Mouse (Mus musculus): ENCODE results near the gene Tomm5.
"Not testable (repeated sequence)": the region's sequence is repeated elsewhere in the genome, so short reads cannot be mapped to it uniquely, and the experiment has no call there.

Tomm5 gene

DNA sequence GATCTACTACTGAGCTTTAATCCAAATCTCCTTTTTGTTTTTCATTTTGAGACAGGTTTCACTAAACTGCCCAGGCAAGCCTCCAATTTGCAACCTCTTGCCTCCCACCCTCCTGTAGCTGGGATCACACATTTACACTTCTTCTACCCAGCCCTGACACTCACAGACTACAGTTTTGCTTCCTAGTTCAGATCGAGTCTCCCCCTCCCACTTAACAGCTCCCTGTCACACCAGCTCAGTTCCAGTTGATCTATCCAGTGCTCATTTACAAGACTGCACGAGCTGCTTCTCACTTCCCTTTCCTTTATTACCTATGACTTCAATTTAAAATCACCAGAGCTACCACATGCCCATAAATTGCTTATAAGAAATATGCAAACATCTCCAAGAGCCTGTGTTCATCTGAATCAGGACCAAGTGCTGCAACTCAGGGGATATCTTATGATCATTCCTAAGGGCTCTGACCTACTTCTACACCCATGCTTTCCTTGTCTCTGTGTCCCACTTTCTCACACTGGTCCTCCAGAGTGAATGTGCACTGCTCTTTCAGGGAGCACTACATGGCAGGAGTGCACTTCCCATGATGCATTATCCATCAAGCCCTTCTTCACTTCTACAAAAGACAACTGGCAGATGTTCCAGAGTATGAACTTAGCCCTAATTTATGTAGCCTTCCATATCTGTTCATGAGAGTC lies 41.7 kb downstream of the Tomm5 start:
- DNase-seq: no peak

DNA sequence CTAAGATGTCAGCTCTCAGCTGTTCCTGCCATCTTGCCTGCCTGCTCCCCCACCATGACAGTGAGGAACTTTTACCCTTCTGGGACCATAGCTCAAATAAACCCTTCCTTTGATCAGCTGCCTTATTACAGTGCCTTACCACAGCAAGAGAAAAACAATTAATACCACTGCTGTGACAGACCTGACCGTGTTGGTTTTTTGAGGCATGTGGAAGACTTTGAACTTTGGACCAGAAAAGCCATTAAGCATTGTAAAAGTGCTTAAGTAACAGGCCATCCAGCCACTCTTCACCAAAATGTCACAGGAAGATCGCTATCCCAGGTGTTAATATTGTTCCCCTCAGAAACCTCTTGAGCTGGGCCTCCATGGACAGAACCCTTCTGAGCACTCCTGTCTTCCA lies 43.3 kb downstream of the Tomm5 start:
- DNase-seq: no peak

DNA sequence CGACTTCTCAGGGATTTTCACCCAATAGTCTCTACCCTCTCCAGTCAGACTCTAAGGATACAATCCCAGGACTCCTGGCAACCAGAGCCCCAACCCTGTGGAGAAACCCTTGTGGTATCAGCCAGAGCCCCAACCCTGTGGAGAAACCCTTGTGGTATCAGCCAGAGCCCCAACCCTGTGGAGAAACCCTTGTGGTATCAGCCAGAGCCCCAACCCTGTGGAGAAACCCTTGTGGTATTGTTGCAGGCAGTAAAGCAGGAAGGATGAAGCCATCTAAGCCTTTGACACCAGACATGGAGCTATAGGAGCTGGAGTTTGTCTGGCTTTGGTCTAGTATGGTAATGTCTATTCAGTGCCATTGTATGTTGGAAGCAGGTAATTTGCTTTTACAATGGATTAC lies 44.1 kb downstream of the Tomm5 start:
- DNase-seq: not testable (repeated sequence)

DNA sequence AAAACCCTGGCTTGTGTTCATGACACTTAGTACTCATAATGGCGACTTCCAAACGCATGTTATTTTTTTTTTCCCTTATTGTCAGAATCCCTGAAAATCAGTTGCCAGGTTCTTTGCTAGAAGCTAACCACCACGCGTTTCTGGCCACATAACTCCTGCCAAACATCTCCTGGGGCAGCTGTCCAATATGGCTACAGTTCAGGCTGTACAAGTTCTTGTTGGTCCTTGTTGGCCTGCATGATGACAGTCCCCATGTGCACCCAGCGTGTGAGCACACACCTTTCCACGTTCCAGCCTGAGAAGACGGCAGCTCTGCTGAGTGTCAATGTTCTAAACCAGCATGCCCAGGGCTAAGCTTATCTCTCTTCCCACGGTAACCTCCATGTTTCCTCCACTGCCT lies 52.5 kb downstream of the Tomm5 start:
- no peak for DNase-seq
